Mouse (Mus musculus): ENCODE measurements at regions not wholly inside any gene's neighbourhood (a gene's known extent, or its start where the extent isn't known, plus 50 kb on each side); places are given as distances from the start of the nearest gene placed in this dataset.

DNA sequence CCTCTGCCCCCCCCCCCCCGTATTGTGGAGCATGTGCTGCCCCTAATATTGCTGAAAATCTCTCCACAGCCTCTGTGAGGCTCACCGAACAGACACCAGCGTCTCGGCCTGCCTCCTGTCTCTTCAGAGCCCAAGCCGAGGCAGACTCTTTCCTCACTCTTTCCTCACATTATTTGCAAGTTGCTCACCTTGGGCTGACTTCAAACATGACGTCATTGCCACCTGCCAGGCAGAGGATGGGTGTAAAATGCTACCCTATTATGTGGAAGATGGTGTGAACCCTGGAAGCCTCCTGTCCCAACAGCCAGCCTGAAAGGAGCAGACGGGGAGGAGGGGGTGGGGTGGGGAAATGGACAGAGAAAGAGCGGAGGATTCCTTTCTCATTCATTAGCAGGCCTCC is 259.3 kb downstream of the Sox11 start:
- ATAC-seq (ENCODE audit: insufficient read depth, low FRiP score) = peak; percentile 57; the same call in 1 of the 2 replicates
- Histone ChIP-seq H3K36me3 (ENCODE audit: control insufficient read depth, insufficient read depth, low read length) (no peaks in the 10 kb centered on the region), H3K9ac (ENCODE audit: low read length) (peak overlapping the region; percentile 16; the same call in 1 of the 2 replicates), H3K27ac (ENCODE audit: low read length) (no peak overlapping the region), H3K9me3 (replicated peaks; ENCODE audit: control insufficient read depth, low read length) (no peaks in the 10 kb centered on the region), H3K27me3 (ENCODE audit: control insufficient read depth, insufficient read depth, low read length) (no peaks in the 10 kb centered on the region), H3K4me3 (replicated peaks; ENCODE audit: low read length) (peak overlapping the region; percentile 17; the same call in 1 of the 2 replicates), H3K4me1 (ENCODE audit: control insufficient read depth, insufficient read depth, low read length) (0 out of 2 replicates have a peak, but pooled peaks cover 4% of the 10 kb centered on the region), H3K4me2 (ENCODE audit: low read depth, low read length) (peak overlapping the region; percentile 48)
- 7% methylated on average over 8 of the region's 8 CpGs for WGBS

DNA sequence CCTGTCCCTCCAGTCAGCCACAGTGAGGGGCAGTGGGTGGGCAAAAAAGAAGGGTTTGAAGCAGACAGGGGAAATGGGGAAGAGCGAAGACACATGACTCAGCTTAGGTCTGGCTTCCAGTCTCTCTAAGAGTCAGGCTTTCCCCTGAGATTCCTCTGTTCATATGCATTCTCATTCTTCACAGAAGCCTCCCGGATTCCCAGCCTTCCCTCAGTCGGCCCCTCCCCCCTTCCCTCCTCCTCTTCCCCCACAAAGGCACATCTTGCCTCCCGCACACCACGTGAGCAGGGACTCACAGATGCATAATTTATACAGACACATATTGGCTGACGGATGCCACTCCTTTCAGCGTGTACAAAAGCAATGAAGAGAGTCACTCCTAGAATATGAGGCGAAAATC is 259.8 kb downstream of the Sox11 start:
- WGBS = 8% methylated on average over 8 of the region's 8 CpGs
- no peaks in the 10 kb centered on the region for H3K27me3 ChIP-seq (ENCODE audit: control insufficient read depth, insufficient read depth, low read length)
- no peak overlapping the region for H3K27ac ChIP-seq (ENCODE audit: low read length)
- no peaks in the 10 kb centered on the region for H3K36me3 ChIP-seq (ENCODE audit: control insufficient read depth, insufficient read depth, low read length)
- peak; percentile 79 for ATAC-seq (ENCODE audit: insufficient read depth, low FRiP score)
- H3K9ac ChIP-seq (ENCODE audit: low read length) = peak overlapping the region; percentile 16; the same call in 1 of the 2 replicates
- 0 out of 2 replicates have a peak, but pooled peaks cover 4% of the 10 kb centered on the region for H3K4me1 ChIP-seq (ENCODE audit: control insufficient read depth, insufficient read depth, low read length)
- no peaks in the 10 kb centered on the region for H3K9me3 ChIP-seq (replicated peaks; ENCODE audit: control insufficient read depth, low read length)
- H3K4me2 ChIP-seq (ENCODE audit: low read depth, low read length) = peak overlapping the region; percentile 48
- H3K4me3 ChIP-seq (replicated peaks; ENCODE audit: low read length) = peak overlapping the region; percentile 17; the same call in 1 of the 2 replicates

DNA sequence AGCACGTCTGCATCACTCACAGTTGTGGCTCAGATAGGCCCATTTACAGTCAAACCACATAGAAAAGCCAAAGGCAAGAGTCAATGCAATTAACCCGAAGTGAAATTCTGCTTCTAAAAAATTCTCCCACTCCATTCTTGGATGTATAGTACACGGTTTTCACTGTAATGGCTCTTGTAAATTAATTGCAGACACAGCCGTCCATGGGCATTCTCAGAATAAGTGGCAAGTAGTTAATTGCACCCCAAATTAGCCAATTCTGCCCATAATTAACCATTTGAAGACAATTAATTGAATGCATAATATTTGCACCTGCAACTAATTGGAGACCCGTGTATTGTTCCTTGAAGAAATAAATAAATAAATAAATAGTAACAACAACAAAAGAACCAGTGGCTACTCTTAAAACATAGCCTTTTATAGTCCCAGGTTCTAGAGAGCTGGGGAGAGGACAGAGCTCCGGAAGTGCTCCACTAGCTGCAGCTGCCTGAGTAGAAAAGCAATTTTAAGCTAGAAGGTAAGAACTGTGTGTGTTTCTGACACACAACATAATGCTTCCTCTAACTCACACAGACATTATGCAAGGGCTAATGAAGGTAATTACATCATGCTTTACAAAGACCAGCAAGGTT is 266.2 kb downstream of the Sox11 start:
- no peak for ATAC-seq (ENCODE audit: insufficient read depth, low FRiP score)
- H3K4me2 ChIP-seq (ENCODE audit: low read depth, low read length) = no peak overlapping the region
- no peak overlapping the region for H3K9ac ChIP-seq (ENCODE audit: low read length)
- no peak overlapping the region for H3K4me3 ChIP-seq (replicated peaks; ENCODE audit: low read length)
- no peaks in the 10 kb centered on the region for H3K4me1 ChIP-seq (ENCODE audit: control insufficient read depth, insufficient read depth, low read length)
- 84% methylated on average over 6 of the region's 6 CpGs for WGBS
- no peak overlapping the region for H3K27ac ChIP-seq (ENCODE audit: low read length)
- no peaks in the 10 kb centered on the region for H3K27me3 ChIP-seq (ENCODE audit: control insufficient read depth, insufficient read depth, low read length)
- H3K36me3 ChIP-seq (ENCODE audit: control insufficient read depth, insufficient read depth, low read length) = no peaks in the 10 kb centered on the region
- H3K9me3 ChIP-seq (replicated peaks; ENCODE audit: control insufficient read depth, low read length) = no peaks in the 10 kb centered on the region

DNA sequence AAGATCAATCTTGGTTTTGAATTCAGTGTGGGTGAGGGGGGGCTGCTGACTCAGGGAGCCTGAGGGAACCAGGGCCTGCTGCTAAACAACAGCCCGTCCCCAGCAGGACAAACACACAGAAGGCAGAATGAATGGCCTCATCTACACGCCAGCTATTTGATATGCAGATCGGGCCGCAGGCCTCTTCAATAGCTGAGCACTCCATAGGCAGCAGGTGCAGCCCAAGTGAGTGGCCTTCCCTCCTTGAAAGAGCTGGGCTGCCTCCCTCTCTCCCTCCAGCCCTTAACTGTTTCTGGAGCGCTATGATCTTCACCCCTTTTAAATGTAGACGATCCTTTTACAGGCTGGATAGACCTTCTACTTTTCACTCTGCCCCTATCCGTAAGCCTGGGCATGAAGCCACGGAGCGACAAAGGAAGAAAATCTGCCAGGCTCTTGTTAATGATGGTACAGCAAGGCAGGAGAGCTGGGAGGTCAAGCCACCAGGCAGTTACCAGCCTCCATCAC is 277.3 kb downstream of the Sox11 start:
- Histone ChIP-seq H3K27ac (ENCODE audit: low read length) (no peak overlapping the region), H3K9me3 (replicated peaks; ENCODE audit: control insufficient read depth, low read length) (no peaks in the 10 kb centered on the region), H3K4me1 (ENCODE audit: control insufficient read depth, insufficient read depth, low read length) (peaks cover 11% of the 10 kb centered on the region), H3K36me3 (ENCODE audit: control insufficient read depth, insufficient read depth, low read length) (no peaks in the 10 kb centered on the region), H3K4me2 (ENCODE audit: low read depth, low read length) (no peak overlapping the region), H3K4me3 (replicated peaks; ENCODE audit: low read length) (no peak overlapping the region), H3K27me3 (ENCODE audit: control insufficient read depth, insufficient read depth, low read length) (no peaks in the 10 kb centered on the region), H3K9ac (ENCODE audit: low read length) (no peak overlapping the region)
- 54% methylated on average over 9 of the region's 9 CpGs for WGBS
- ATAC-seq (ENCODE audit: insufficient read depth, low FRiP score) = no peak

DNA sequence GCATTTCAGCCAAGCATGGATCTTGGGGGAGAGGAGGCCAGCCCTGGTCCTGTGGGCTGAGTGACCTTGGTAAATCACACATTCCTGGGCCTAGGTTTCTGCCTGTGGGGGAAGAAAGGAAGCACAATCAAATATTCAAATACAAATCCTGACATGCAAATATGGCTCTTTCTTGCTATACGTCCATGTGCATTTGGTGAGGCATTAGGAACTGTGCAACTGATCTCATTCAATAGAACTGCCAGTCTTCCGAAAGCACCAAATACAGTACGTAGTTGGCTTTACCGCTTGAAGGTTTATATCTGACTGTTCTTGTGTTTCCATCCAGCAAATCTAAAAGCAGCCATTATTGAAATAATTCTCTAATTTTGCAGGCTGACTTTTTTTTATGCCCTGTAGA is 278.9 kb downstream of the Sox11 start:
- 93% methylated on average over 4 of the region's 4 CpGs for WGBS
- Histone ChIP-seq H3K27me3 (ENCODE audit: control insufficient read depth, insufficient read depth, low read length) (no peaks in the 10 kb centered on the region), H3K27ac (ENCODE audit: low read length) (no peak overlapping the region), H3K9me3 (replicated peaks; ENCODE audit: control insufficient read depth, low read length) (no peaks in the 10 kb centered on the region), H3K4me2 (ENCODE audit: low read depth, low read length) (no peak overlapping the region), H3K4me3 (replicated peaks; ENCODE audit: low read length) (no peak overlapping the region), H3K9ac (ENCODE audit: low read length) (no peak overlapping the region), H3K4me1 (ENCODE audit: control insufficient read depth, insufficient read depth, low read length) (peaks cover 11% of the 10 kb centered on the region), H3K36me3 (ENCODE audit: control insufficient read depth, insufficient read depth, low read length) (no peaks in the 10 kb centered on the region)
- ATAC-seq (ENCODE audit: insufficient read depth, low FRiP score) = no peak

DNA sequence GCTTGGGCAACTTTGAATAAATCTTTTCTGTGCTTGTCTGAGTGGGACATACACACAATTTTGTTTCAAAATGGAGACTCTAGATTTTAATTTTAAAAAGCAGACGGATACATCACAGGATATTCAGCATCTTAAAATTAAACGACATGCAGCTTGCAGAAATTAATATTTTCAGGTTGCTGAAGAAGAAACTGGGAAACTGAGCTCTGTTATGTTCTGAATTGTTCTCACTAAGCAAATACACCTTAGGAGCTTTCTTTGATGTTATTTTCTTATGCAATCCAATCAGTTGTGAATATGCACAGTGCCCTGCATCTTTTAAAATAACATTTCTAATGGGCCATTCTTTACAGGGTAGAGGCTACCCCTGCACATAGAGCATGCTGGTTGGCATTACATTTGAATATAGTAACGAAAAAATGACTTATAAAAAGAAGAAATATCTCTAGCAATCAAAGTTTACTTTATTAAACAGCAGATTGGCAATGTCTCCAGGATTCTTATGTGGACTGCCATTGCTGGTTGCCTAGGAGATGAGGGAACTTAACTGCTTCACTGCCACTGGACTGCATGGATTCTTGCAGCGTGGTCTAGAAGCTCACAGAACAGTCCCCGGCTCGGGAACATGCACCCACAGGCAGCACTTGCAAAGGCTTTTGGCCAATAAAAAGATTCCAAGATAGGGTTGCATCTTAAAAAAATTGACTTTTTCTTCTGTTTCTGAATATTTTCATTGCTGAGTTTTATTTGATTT is 279.7 kb downstream of the Sox11 start:
- WGBS = 74% methylated on average over 6 of the region's 6 CpGs
- Histone ChIP-seq H3K9me3 (replicated peaks; ENCODE audit: control insufficient read depth, low read length) (no peaks in the 10 kb centered on the region), H3K27ac (ENCODE audit: low read length) (no peak overlapping the region), H3K9ac (ENCODE audit: low read length) (no peak overlapping the region), H3K36me3 (ENCODE audit: control insufficient read depth, insufficient read depth, low read length) (no peaks in the 10 kb centered on the region), H3K4me1 (ENCODE audit: control insufficient read depth, insufficient read depth, low read length) (peaks cover 11% of the 10 kb centered on the region), H3K4me2 (ENCODE audit: low read depth, low read length) (peak overlapping the region; percentile 54; the same call in 1 of the 2 replicates), H3K27me3 (ENCODE audit: control insufficient read depth, insufficient read depth, low read length) (no peaks in the 10 kb centered on the region), H3K4me3 (replicated peaks; ENCODE audit: low read length) (no peak overlapping the region)
- no peak for ATAC-seq (ENCODE audit: insufficient read depth, low FRiP score)

DNA sequence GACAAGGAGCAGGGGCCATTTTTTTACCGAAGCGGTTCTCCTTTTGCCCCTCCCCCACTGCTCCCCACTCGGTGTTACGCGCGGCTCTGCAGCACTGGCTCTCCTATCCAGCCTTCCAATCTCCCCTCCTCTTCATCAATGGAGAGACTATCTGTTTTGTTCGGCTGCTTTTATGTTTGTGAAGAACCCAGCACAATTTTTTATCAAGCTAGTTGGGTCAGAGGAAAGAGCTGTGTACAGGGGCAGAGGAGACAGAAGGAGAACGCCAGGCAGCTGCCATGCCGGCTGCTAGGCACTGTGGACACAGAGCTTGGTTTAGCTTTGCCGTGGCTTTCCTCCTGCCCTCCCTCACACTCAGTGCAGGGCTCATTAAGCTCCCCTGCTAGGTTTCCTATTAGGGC is 280.3 kb downstream of the Sox11 start:
- Histone ChIP-seq H3K4me3 (replicated peaks; ENCODE audit: low read length) (peak overlapping the region; percentile 30), H3K36me3 (ENCODE audit: control insufficient read depth, insufficient read depth, low read length) (no peaks in the 10 kb centered on the region), H3K9ac (ENCODE audit: low read length) (peak overlapping the region; percentile 27; the same call in 1 of the 2 replicates), H3K4me1 (ENCODE audit: control insufficient read depth, insufficient read depth, low read length) (peaks cover 11% of the 10 kb centered on the region), H3K27me3 (ENCODE audit: control insufficient read depth, insufficient read depth, low read length) (no peaks in the 10 kb centered on the region), H3K4me2 (ENCODE audit: low read depth, low read length) (peak overlapping the region; percentile 54), H3K27ac (ENCODE audit: low read length) (no peak overlapping the region), H3K9me3 (replicated peaks; ENCODE audit: control insufficient read depth, low read length) (no peaks in the 10 kb centered on the region)
- peak; percentile 58; the same call in 1 of the 2 replicates for ATAC-seq (ENCODE audit: insufficient read depth, low FRiP score)
- 1% methylated on average over 10 of the region's 10 CpGs for WGBS

DNA sequence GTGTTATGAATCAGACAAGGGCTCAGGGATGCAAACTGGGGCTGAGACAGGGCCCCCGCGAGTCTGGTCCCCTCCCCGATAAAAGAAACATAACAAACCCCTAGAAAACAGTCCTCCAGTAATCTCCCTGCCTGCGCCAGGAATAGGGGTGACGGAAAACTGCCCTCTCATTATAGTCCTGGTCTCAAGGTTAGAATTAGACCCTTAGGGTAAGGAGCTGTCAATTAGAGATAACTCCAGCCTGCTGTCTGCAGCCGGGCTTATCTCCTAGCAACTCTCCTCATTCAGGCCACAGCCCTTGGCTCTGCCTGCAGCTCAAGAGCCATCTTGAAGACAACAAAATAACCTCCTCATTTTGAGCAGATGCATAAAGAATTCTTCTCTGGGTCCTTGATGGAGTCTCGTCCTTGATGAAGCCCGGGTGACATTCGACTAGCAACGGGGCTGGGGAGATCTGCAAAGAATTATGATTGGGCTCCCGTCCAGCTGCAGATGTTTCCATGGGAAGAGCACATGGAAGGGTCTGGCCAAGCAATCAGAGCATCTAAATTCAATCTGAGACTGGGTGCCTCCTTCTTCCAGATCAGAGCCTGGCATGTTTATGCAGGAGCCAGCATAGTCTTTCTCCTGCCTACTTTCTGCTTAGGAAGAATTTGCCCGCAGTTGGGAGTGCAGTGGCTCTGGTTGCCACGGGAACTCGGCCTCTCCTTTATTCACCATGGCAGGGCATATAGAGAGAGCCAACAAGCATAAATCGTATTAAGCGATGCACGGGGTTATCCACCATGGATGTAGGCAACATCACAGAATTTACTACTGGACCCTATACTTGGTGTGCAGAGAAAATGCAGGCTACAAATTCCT is 281.2 kb downstream of the Sox11 start:
- Histone ChIP-seq H3K36me3 (ENCODE audit: control insufficient read depth, insufficient read depth, low read length) (no peaks in the 10 kb centered on the region), H3K9ac (ENCODE audit: low read length) (no peak overlapping the region), H3K9me3 (replicated peaks; ENCODE audit: control insufficient read depth, low read length) (no peaks in the 10 kb centered on the region), H3K4me3 (replicated peaks; ENCODE audit: low read length) (no peak overlapping the region), H3K4me1 (ENCODE audit: control insufficient read depth, insufficient read depth, low read length) (peaks cover 11% of the 10 kb centered on the region), H3K4me2 (ENCODE audit: low read depth, low read length) (peak overlapping the region; percentile 54), H3K27ac (ENCODE audit: low read length) (no peak overlapping the region; the same call in 1 of the 2 replicates), H3K27me3 (ENCODE audit: control insufficient read depth, insufficient read depth, low read length) (no peaks in the 10 kb centered on the region)
- ATAC-seq (ENCODE audit: insufficient read depth, low FRiP score) = peak; percentile 21; the same call in 1 of the 2 replicates
- 16% methylated on average over 17 of the region's 17 CpGs for WGBS
